Mouse (Mus musculus) liver, embryonic 15.5 days (tissue): Measurements from ENCODE around the gene Frmd8. TPM values are rescaled to one million over a fixed set of nuclear protein-coding genes. Genes with fewer than 3 reads are reported as not detected.

Source experiments
- ATAC-seq: fragments of 200-750 bp; cut with Nextera tagmentation; 2 replicates; pipeline ENCODE4 v1.8.0; 2017; ENCODE audit warnings: moderate number of reproducible peaks, mild to moderate bottlenecking, moderate library complexity; ENCODE audit not compliant: insufficient read depth
- H3K27ac ChIP-seq: fragments of 300-500 bp; sonication (generic); replicated peaks from 2 replicates; pipeline ENCODE4 v1.5.1; 2015; ENCODE audit warnings: mild to moderate bottlenecking, inconsistent platforms
- H3K27me3 ChIP-seq: fragments of 300-500 bp; sonication (generic); 2 replicates; pipeline ENCODE4 v1.6.1; 2015; ENCODE audit warnings: mild to moderate bottlenecking, inconsistent platforms
- H3K36me3 ChIP-seq: fragments of 300-500 bp; sonication (generic); replicated peaks from 2 replicates; pipeline ENCODE4 v1.6.1; 2015; ENCODE audit warnings: moderate library complexity, mild to moderate bottlenecking, inconsistent platforms
- H3K4me1 ChIP-seq: fragments of 300-500 bp; sonication (generic); replicated peaks from 2 replicates; pipeline ENCODE4 v1.6.1; 2015; ENCODE audit warnings: inconsistent platforms
- H3K4me2 ChIP-seq: fragments of 300-500 bp; sonication (generic); 2 replicates; pipeline ENCODE4 v1.6.1; 2015; ENCODE audit warnings: moderate library complexity, mild to moderate bottlenecking, inconsistent platforms
- H3K4me3 ChIP-seq: fragments of 300-500 bp; sonication (generic); replicated peaks from 2 replicates; pipeline ENCODE4 v1.5.1; 2015; ENCODE audit warnings: mild to moderate bottlenecking, inconsistent platforms
- H3K9ac ChIP-seq: fragments of 300-500 bp; sonication (generic); 2 replicates; pipeline ENCODE4 v1.6.1; 2015; ENCODE audit warnings: moderate library complexity, mild to moderate bottlenecking, inconsistent platforms
- H3K9me3 ChIP-seq: fragments of 300-500 bp; sonication (generic); replicated peaks from 2 replicates; pipeline ENCODE4 v1.6.1; 2016; ENCODE audit warnings: inconsistent platforms
- WGBS: fragments of 180-500 bp; shearing (Covaris S2); methylation state at CpG from one replicate; pipeline ENCODE4 v1.1.7; 2015; ENCODE audit warnings: mixed read lengths; ENCODE audit not compliant: insufficient replicate concordance; 5-methylcytosine and 5-hydroxymethylcytosine counted together
- polyA plus RNA-seq: library from polyadenylated mRNA; unstranded; fragments of >200 nt; fragmentation: Nextera tagmentation; extraction: Ambion mirVana; gene quantifications from 2 replicates; pipeline ENCODE4 v1.2.1, GENCODE M21; 2015

Gene Frmd8
- polyA plus RNA-seq, 1 experiment from 2014 or later: 13.1 TPM

DNA sequence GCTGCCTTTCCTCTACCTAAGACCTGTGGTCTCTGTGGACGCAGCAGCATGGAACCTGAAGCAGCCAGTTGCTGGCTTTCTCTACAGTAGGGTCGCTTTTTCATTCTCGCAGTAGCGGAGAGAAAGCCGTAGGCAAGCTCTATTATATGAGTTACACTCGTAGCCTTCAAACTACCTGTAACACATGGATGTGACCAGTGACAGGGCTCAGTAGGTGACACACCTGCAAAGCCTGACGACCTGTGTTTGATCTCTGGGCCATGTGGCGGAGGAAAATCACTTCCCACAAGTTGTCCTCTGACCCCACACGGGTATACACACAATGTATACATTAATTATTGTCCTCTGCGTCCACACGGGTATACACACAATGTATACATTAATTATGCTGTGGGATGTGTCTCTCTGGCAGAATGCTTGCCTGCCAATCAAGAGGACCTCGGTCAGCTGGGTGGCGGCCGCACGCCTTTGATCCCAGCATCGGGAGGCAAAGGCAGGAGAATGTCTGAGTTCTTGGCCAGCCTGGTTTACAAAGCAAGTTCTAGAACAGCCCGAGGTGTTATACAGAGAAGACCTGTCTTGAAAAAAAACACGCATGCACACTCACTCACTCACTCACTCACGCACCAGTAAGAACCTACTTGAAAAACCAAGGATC, 45.0 kb downstream of the Frmd8 start:
- Histone ChIP-seq H3K27ac (no peak overlapping the region), H3K9me3 (no peaks in the 10 kb centered on the region), H3K4me1 (peaks cover 46% of the 10 kb centered on the region), H3K4me2 (no peak overlapping the region), H3K27me3 (no peaks in the 10 kb centered on the region), H3K36me3 (peaks cover 15% of the 10 kb centered on the region), H3K9ac (no peak overlapping the region), H3K4me3 (no peak overlapping the region)
- no peak for ATAC-seq
- WGBS: 74% methylated on average over 19 of the region's 19 CpGs

DNA sequence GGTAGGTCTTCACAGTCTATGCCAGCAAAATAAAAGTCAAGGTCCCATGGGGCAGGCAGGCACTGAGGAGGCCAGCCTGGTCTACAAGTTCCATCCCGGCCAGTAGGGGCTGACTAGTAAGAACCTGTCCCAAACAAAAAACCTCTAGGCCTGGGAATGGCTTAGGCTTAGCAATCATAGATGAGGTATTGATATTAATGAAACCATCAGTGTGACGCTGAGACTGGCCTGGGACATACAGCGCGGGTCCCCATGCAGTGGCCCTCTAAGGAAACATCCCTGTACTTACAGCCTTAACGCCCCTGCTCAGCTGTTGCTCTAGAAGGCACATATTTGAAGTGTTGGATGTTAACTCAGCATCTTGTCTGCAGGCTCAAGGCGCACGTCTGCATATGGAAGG, 46.2 kb downstream of the Frmd8 start:
- peaks cover 48% of the 10 kb centered on the region for H3K4me1 ChIP-seq
- H3K36me3 ChIP-seq: peaks cover 17% of the 10 kb centered on the region
- H3K27me3 ChIP-seq: no peaks in the 10 kb centered on the region
- 85% methylated on average over 7 of the region's 7 CpGs for WGBS
- no peaks in the 10 kb centered on the region for H3K9me3 ChIP-seq
- H3K9ac ChIP-seq: no peak overlapping the region
- no peak overlapping the region for H3K4me3 ChIP-seq
- no peak for ATAC-seq
- no peak overlapping the region for H3K27ac ChIP-seq
- H3K4me2 ChIP-seq: no peak overlapping the region

DNA sequence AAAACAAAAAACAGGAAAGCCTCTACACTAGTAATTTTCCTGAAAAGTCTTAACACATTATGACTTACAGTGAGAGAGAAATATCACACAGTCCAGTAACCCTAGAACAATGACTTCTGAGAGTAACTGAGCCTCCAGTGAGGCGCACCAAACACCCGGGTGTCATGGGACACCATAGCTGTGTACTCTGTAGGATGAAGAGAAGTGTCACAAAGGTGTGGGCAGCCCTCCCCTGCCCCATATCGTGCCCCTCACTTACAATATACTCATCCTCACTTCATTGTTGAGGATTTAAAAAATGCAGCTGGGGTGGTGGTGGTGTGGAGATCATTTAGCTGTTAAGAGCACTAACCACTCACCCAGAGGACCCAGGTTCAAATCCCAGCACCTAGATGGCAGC, 46.9 kb downstream of the Frmd8 start:
- H3K9me3 ChIP-seq: no peaks in the 10 kb centered on the region
- H3K4me2 ChIP-seq: no peak overlapping the region
- H3K9ac ChIP-seq: no peak overlapping the region
- peaks cover 51% of the 10 kb centered on the region for H3K4me1 ChIP-seq
- H3K4me3 ChIP-seq: no peak overlapping the region
- peaks cover 17% of the 10 kb centered on the region for H3K36me3 ChIP-seq
- no peak overlapping the region; the same call in 1 of the 2 replicates for H3K27ac ChIP-seq
- no peak for ATAC-seq
- WGBS: 77% methylated on average over 3 of the region's 3 CpGs
- H3K27me3 ChIP-seq: no peaks in the 10 kb centered on the region

DNA sequence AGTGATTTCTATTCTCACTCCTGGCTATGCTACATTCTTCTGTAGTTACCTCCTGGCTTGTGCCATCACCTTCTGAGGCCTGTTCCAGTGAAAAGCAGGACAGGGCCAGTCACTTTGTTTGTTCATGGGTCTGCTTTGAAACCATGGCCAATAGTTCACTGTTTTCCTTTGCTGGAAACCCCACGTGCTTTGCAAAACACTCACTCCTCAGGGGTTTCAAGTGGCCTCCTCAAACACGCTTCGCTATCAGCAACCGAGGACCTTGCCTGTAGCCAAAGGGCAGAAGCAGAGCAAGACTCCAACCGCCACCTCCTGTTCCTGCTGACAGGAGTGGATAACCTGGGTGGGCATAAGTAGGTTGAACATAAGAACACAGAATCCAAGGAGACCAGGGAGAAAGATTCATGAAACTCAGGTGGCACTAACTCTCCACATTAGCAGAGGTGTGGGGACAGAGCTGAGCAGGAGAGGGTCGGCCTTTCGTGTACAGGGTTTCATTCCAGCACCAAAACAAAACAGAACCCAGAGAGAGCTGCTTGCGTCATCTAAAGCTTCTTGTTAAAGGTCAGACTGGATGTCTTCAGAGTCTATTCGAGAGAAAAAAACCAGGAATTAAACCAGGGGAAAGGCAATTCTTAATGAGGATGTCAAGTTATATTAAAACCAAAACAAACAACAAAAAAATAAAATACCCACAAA, 47.5 kb downstream of the Frmd8 start:
- ATAC-seq: no peak

DNA sequence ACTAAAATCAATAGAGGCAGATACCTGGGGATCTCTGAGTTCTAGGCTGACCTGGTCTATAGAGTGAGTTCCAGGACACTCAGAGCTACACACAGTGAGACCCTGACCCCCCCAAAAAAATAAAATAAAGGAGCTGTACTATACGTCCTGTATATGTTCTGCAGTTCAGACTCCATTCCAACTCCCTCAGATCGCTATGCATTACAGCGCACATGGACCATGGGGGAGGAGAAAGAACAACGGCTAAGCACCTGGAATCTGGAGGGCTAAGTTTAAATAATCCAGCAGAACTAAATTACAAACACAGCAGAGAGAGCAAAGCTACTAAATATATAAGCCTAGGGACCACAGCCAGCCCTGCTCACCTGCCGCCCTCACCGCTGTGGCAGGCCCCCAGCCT, 48.0 kb downstream of the Frmd8 start:
- H3K27me3 ChIP-seq: no peaks in the 10 kb centered on the region
- H3K4me2 ChIP-seq: no peak overlapping the region
- no peak for ATAC-seq
- H3K36me3 ChIP-seq: peaks cover 17% of the 10 kb centered on the region
- peaks cover 52% of the 10 kb centered on the region for H3K4me1 ChIP-seq
- no peak overlapping the region for H3K9ac ChIP-seq
- peak overlapping the region; percentile 68 for H3K27ac ChIP-seq
- WGBS: 77% methylated on average over 6 of the region's 6 CpGs
- H3K9me3 ChIP-seq: no peaks in the 10 kb centered on the region
- no peak overlapping the region for H3K4me3 ChIP-seq

More for the DNA sequence above, 47.5 kb downstream of the Frmd8 start:
- H3K4me3 ChIP-seq: no peak overlapping the region
- H3K9me3 ChIP-seq: no peaks in the 10 kb centered on the region
- H3K27me3 ChIP-seq: no peaks in the 10 kb centered on the region
- 67% methylated on average over 9 of the region's 9 CpGs for WGBS
- H3K4me1 ChIP-seq: peaks cover 53% of the 10 kb centered on the region
- H3K9ac ChIP-seq: no peak overlapping the region; the same call in 1 of the 2 replicates
- peak overlapping the region; percentile 68 for H3K27ac ChIP-seq
- H3K36me3 ChIP-seq: peaks cover 17% of the 10 kb centered on the region
- no peak overlapping the region for H3K4me2 ChIP-seq

DNA sequence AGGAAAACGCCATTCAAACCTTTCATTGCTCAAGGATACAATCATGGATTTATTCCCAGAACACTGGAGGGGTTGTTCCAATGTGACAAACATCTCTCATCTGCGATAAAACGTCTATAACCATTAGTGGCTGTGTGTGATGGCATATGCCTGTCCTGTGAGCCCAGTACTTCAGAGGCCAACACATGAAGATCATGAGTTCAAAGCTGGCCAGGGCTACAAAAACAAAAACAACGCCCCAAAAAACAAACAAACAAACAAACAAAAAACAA, 48.4 kb downstream of the Frmd8 start:
- H3K4me1 ChIP-seq: peaks cover 48% of the 10 kb centered on the region
- H3K9ac ChIP-seq: no peak overlapping the region
- H3K36me3 ChIP-seq: peaks cover 17% of the 10 kb centered on the region
- H3K9me3 ChIP-seq: no peaks in the 10 kb centered on the region
- H3K4me3 ChIP-seq: no peak overlapping the region
- WGBS: 66% methylated on average over 4 of the region's 4 CpGs
- H3K27me3 ChIP-seq: no peaks in the 10 kb centered on the region
- peak overlapping the region; percentile 68; the same call in 1 of the 2 replicates for H3K27ac ChIP-seq
- no peak for ATAC-seq
- H3K4me2 ChIP-seq: no peak overlapping the region

DNA sequence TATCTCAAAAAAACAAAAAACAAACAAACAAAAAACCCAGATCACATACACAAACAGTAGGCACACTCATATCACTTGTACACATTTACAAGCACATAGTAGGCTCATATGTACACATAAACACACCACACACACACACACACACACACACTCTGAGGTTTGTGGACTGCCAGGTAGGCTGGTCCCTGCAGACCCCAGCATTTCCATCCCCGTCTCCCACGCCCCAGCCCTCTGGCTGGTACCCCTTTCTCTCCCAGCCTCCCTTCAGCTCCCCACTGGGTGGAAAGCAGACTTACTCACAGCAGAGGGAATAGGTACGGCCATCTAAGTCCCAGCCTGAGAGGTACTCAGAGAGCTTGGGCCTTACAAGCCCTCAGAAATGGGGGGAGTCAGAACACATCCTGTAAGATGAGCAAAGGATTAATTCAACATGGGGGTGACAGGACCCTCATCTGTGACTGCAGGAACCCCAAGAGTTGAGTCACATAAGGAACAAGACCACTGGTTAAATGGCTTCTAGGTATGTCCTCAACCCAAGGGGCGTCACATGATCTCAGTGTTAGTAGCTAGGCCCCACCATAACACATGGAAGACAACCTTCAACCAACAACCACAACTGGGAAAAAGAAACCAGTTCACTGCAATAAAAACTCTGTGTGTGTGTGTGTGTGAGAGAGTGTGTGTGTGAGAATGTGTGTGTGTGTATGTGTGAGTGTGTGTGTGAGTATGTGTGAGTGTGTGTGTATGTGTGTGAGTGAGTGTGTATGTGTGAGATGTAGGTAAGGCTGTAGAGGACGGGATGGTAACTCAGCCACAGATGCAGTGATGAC, 49.0 kb downstream of the Frmd8 start:
- Histone ChIP-seq H3K4me3 (no peak overlapping the region), H3K27me3 (no peaks in the 10 kb centered on the region), H3K4me2 (no peak overlapping the region), H3K9me3 (no peaks in the 10 kb centered on the region), H3K9ac (no peak overlapping the region), H3K36me3 (peaks cover 17% of the 10 kb centered on the region), H3K4me1 (peaks cover 43% of the 10 kb centered on the region), H3K27ac (no peak overlapping the region)
- WGBS: 77% methylated on average over 5 of the region's 5 CpGs
- no peak for ATAC-seq

DNA sequence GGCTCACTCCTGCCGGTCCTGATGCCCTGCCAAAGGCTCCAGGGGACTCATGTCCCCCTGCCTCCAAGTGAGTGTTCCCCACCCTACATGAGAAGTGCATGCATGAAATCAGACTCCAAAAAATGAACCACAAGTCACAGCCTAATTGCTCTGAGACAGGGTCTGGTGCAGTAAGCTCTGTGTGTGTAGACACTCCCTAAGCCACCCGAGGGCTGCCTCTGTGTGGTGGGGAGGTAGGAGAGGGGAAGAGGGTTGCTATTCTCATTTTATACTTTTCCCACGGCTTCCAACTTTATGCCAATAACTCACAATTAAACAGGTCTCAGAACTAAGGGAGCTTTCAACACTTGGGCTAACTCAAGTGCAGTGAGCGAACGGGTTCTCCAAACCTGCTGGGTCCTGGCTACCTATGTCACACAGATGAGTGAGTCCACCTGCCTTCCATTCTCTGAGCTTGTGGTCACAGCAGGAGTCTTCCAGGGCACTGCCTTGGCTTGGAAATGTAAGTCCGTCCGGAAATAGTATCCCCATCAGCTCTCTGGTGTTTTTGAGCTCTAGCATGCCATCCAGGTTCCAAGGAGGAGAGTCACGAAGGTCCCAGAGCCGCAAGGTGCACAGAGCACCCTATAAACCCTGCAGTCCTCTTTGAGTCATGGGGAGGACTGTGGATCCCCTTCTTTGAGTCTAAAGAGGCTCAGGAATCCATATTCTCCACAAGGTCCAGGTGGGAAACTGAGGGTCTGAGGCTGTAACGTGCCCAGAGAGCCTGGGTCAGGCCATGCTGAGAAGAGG, 50.1 kb downstream of the Frmd8 start:
- no peak overlapping the region for H3K4me3 ChIP-seq
- no peak overlapping the region for H3K27ac ChIP-seq
- no peak for ATAC-seq
- H3K4me2 ChIP-seq: no peak overlapping the region
- H3K9ac ChIP-seq: no peak overlapping the region
- no peaks in the 10 kb centered on the region for H3K27me3 ChIP-seq
- H3K9me3 ChIP-seq: no peaks in the 10 kb centered on the region
- peaks cover 46% of the 10 kb centered on the region for H3K4me1 ChIP-seq
- H3K36me3 ChIP-seq: peaks cover 17% of the 10 kb centered on the region
- WGBS: 71% methylated on average over 10 of the region's 10 CpGs

DNA sequence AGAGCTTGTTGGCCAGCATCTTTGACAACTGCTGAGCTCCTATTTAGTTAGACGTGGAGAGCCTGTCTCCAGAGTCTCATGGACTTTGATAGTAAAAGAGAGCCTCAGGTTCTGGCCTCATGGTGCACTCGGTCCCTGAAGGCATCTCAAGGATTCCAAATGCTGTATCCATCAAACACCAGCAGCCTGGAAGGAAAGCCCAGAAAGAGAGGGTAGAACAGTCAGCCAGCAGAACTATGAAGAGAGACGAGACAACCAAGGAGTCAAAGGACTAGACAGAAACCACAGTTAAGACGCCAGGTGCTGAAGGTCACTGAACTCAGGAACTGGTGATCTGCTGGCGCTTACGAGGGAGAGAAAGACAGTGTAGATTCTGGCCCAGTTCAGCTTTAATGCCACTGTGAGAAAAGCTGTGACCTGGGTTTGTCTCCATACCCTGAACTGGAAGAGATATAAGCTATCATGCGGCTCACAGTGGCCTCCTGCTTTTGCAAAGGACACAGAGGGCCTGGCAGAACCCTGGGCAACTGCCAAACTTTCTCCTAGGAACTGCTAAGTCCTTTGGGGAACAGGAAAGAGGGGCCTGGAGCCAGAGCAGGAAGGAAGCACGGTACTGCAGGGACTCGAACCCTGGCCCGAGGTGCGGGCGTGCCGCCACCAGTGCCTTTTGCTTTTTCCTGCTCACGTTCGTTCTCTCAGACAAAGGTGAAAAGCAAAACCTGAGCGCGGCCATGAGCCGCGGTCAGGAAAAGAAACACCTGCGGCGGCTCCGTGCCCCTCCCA, 50.8 kb downstream of the Frmd8 start:
- H3K27ac ChIP-seq: peak overlapping the region; percentile 65
- H3K4me1 ChIP-seq: peaks cover 53% of the 10 kb centered on the region
- no peak for ATAC-seq
- WGBS: 69% methylated on average over 22 of the region's 22 CpGs
- no peak overlapping the region for H3K4me2 ChIP-seq
- H3K9me3 ChIP-seq: no peaks in the 10 kb centered on the region
- H3K9ac ChIP-seq: no peak overlapping the region
- H3K36me3 ChIP-seq: peaks cover 17% of the 10 kb centered on the region
- H3K27me3 ChIP-seq: no peaks in the 10 kb centered on the region
- H3K4me3 ChIP-seq: no peak overlapping the region

DNA sequence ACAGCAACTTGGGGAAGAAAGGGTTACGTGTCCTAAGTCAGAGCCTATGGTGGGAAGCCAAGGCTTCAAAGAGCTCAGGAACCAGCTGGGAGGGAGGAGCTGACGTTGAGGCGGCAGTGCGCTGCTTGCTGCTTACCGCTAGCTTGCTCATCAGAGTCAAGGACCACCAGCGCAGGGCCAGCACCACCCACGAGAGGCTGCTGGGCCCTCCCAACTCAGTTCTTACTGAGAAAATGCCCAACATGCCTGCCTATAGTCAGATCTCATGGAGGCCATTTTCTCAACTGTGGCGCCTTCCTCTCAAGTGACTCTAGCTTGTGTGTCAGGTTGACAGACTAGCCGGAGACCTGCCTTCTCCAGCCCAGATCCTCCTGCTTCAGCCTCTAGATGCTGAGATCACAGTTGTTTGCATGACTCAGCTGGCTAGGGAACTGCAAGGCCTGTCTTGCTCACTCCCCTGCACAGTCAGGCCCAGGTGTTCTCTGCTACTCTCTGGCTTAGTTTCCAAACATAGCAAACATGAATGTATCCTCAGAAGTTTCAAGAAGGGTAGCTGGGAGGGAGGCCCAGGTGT, 51.7 kb downstream of the Frmd8 start:
- H3K9me3 ChIP-seq: no peaks in the 10 kb centered on the region
- peak; percentile 63 for ATAC-seq
- 29% methylated on average over 9 of the region's 9 CpGs for WGBS
- no peak overlapping the region for H3K9ac ChIP-seq
- H3K4me3 ChIP-seq: no peak overlapping the region; the same call in 1 of the 2 replicates
- H3K27me3 ChIP-seq: no peaks in the 10 kb centered on the region
- peaks cover 17% of the 10 kb centered on the region for H3K36me3 ChIP-seq
- peaks cover 60% of the 10 kb centered on the region for H3K4me1 ChIP-seq
- H3K4me2 ChIP-seq: peak overlapping the region; percentile 35; the same call in 1 of the 2 replicates
- H3K27ac ChIP-seq: peak overlapping the region; percentile 65
